Mouse (Mus musculus): ENCODE data around the gene Dlg2. TPM values are rescaled to one million over a fixed set of nuclear protein-coding genes. Genes with fewer than 3 reads are reported as not detected.

Dlg2 gene
- polyA plus RNA-seq, 1 experiment = 1.3 TPM

- WGBS = 65% methylated on average over 6 of the region's 6 CpGs
These were observed 1712.7 kb downstream of the Dlg2 start for GRCm38 (mm10) chr7:92189149-92189548.

DNA sequence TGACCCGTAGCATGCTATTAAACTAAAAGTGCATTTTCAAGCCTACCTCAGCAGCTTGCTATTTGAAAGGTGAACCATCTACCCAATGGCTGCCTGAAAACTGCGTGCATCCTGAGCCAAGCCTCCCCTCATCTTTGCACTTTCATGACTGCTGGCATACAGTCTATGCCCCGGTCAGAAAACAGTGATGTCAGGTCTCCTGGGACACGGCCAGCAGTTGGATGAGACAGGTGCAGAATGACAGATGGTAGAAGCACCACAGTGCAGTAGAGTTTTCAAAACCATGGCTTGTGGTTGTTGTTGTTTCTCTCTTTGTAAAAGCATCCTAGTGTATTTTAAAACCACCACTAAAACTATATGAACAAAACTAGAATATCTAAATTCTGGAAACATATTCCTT is 1719.5 kb downstream of the Dlg2 start:
- DNase-seq = no peak
- no peak for TF ChIP-seq CTCF (IDR thresholded peaks at IDR 0.05; ENCODE audit: insufficient read depth, low read length)
- no peak for TF ChIP-seq POLR2A (IDR thresholded peaks at IDR 0.05; ENCODE audit: borderline replicate concordance, extremely low read depth, low read depth, low read length)
- no peak overlapping the region for H3K4me3 ChIP-seq (replicated peaks; ENCODE audit: extremely low read depth, low read depth, low read length)
- no peaks in the 10 kb centered on the region for H3K4me1 ChIP-seq (ENCODE audit: control insufficient read depth, insufficient read depth, low read length)
- 69% methylated on average over 4 of the region's 4 CpGs for WGBS

More at GRCm38 (mm10) chr7:92189149-92189548, 1712.7 kb downstream of the Dlg2 start:
- H3K4me1 ChIP-seq (ENCODE audit: control insufficient read depth, insufficient read depth, low read length) = no peaks in the 10 kb centered on the region
- DNase-seq = no peak
- TF ChIP-seq POLR2A (IDR thresholded peaks at IDR 0.05; ENCODE audit: borderline replicate concordance, extremely low read depth, low read depth, low read length) = no peak
- TF ChIP-seq CTCF (IDR thresholded peaks at IDR 0.05; ENCODE audit: insufficient read depth, low read length) = no peak
- no peak overlapping the region for H3K4me3 ChIP-seq (replicated peaks; ENCODE audit: extremely low read depth, low read depth, low read length)

DNA sequence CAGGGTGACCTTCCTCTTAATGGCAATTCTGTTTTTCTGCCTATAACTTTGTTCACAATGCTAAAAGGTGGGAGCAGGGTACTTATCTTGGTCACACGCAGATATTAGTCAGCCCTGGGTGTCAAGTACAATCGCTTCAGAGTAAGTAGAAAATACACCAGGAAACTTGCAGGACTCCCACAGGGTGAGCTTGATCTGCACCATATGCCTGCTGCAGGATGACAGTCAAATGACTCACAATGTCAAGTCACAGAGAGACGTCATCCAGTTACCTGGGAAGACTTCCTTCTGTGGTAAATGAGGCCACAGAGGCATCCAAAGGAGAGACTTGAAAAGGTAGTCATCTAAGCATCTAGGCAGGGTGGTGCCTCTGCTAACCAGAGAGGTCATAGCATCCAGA is 1721.1 kb downstream of the Dlg2 start:
- Histone ChIP-seq H3K4me3 (replicated peaks; ENCODE audit: extremely low read depth, low read depth, low read length) (no peak overlapping the region), H3K4me1 (ENCODE audit: control insufficient read depth, insufficient read depth, low read length) (no peaks in the 10 kb centered on the region)
- no peak for DNase-seq
- 61% methylated on average over 3 of the region's 3 CpGs for WGBS
- TF ChIP-seq POLR2A (IDR thresholded peaks at IDR 0.05; ENCODE audit: borderline replicate concordance, extremely low read depth, low read depth, low read length) (no peak), CTCF (IDR thresholded peaks at IDR 0.05; ENCODE audit: insufficient read depth, low read length) (no peak)

GRCm38 (mm10) chr7:92199131-92199530 is 1722.7 kb downstream of the Dlg2 start:
- Histone ChIP-seq H3K4me3 (replicated peaks; ENCODE audit: extremely low read depth, low read depth, low read length) (no peak overlapping the region), H3K4me1 (ENCODE audit: control insufficient read depth, insufficient read depth, low read length) (no peaks in the 10 kb centered on the region)
- no peak for DNase-seq
- whole genome bisulfite sequencing = 57% methylated on average over 1 of the region's 1 CpGs
- no peak for TF ChIP-seq CTCF (IDR thresholded peaks at IDR 0.05; ENCODE audit: insufficient read depth, low read length)
- TF ChIP-seq POLR2A (IDR thresholded peaks at IDR 0.05; ENCODE audit: borderline replicate concordance, extremely low read depth, low read depth, low read length) = no peak

DNA sequence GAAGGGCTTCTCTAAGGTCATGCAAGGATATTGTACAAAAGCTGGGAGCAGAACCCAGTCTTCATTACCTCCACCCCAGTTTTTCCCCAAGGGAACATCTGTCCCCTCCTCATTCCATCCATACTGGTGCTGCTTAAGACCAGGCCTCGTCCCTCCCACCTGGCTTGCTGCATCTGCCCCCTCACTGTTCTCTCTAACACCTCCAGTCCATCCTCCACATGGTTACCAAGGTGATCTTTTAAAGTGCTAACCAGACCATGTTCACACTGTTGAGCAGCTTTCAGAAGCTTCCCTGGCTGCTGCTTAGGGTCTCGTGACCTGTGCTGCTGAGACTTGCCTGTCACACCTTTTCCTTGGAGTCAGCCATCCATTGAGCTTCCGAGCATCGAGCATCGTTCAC is 1734.2 kb downstream of the Dlg2 start:
- WGBS = 82% methylated on average over 5 of the region's 5 CpGs
- no peak for TF ChIP-seq POLR2A (IDR thresholded peaks at IDR 0.05; ENCODE audit: borderline replicate concordance, extremely low read depth, low read depth, low read length)
- no peak for TF ChIP-seq CTCF (IDR thresholded peaks at IDR 0.05; ENCODE audit: insufficient read depth, low read length)
- Histone ChIP-seq H3K4me3 (replicated peaks; ENCODE audit: extremely low read depth, low read depth, low read length) (no peak overlapping the region), H3K4me1 (ENCODE audit: control insufficient read depth, insufficient read depth, low read length) (no peaks in the 10 kb centered on the region)
- DNase-seq = no peak

DNA sequence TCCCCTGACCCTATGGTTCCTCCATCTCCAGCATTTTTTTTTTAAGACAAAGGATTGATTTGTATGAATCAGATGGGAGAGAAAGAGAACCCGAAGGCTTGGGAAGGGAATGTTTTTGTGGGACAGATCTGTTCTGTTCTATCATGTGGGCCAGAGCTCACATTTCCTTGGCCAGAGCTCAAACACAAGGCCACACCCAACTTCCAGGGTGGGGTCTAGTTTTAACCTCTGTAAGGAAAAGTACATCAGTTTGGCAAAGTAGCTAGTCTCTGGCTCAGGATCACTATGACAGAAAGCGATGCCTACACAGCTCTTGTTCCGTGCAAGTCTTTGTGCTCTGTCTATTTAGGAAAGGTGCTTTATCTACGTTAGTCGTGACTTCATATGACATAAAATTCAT is 1737.3 kb downstream of the Dlg2 start:
- Histone ChIP-seq H3K4me1 (ENCODE audit: control insufficient read depth, insufficient read depth, low read length) (no peaks in the 10 kb centered on the region), H3K4me3 (replicated peaks; ENCODE audit: extremely low read depth, low read depth, low read length) (no peak overlapping the region)
- WGBS = 84% methylated on average over 5 of the region's 5 CpGs
- no peak for DNase-seq
- TF ChIP-seq CTCF (IDR thresholded peaks at IDR 0.05; ENCODE audit: insufficient read depth, low read length) (no peak), POLR2A (IDR thresholded peaks at IDR 0.05; ENCODE audit: borderline replicate concordance, extremely low read depth, low read depth, low read length) (no peak)

GRCm38 (mm10) chr7:92218171-92218570 is 1741.7 kb downstream of the Dlg2 start:
- H3K4me1 ChIP-seq (ENCODE audit: control insufficient read depth, insufficient read depth, low read length) = no peaks in the 10 kb centered on the region
- TF ChIP-seq POLR2A (IDR thresholded peaks at IDR 0.05; ENCODE audit: borderline replicate concordance, extremely low read depth, low read depth, low read length) = no peak
- no peak for TF ChIP-seq CTCF (IDR thresholded peaks at IDR 0.05; ENCODE audit: insufficient read depth, low read length)
- H3K4me3 ChIP-seq (replicated peaks; ENCODE audit: extremely low read depth, low read depth, low read length) = no peak overlapping the region
- no peak for DNase-seq

DNA sequence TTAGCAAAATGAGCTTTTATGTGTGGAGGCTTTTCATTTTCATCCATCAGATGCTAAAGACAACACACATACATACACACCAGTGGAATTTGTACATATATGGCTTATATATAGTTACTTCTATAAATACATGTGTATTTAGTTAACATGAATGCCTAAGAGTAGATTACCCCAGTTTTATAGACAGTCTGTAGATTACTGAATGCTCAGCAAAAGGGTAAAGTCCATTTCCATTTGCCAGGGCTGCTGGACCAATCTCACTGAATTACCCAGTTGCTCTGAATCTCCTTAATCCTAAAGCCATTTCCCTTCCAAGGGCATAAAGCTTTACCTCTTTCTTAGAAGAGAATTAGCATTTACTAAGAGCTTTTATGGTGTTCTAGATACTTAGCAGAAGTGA is 1744.1 kb downstream of the Dlg2 start:
- no peak overlapping the region for H3K4me3 ChIP-seq (replicated peaks; ENCODE audit: extremely low read depth, low read depth, low read length)
- DNase-seq = no peak
- TF ChIP-seq POLR2A (IDR thresholded peaks at IDR 0.05; ENCODE audit: borderline replicate concordance, extremely low read depth, low read depth, low read length) (no peak), CTCF (IDR thresholded peaks at IDR 0.05; ENCODE audit: insufficient read depth, low read length) (no peak)
- H3K4me1 ChIP-seq (ENCODE audit: control insufficient read depth, insufficient read depth, low read length) = no peaks in the 10 kb centered on the region

DNA sequence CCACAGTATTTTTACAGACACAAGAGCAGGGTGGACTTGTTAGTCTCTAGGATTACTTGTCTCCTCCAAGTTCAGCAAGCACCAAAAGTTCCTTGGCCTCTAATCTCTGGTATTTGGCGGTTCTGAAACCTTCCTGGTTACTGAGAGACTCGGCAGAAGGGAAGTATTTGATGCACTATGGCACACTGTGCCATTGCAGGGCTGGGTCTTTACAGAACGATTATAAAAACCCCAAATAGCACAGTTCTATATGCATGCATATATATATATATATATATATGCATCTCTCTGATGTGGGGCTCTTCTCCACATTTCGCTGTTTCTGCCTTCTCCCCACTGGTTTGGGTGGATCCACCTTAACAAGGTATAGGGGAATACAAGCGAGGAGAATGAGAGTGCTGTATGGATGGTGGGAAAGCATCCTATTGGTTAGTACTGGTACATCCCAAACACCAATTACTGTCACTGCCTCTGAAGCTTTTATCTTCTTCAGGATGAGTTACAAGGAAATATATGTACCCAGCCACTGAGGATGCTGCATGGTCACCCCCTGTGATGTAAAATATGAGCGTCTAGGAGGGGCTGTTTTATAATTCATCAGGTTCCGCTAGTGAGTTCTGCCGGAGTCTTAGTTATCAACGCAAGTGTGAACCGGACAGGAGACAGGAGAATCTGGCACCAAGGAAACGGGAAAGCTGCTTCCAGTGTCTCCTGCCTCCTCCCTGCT is 1758.2 kb downstream of the Dlg2 start:
- no peak for DNase-seq
- Histone ChIP-seq H3K4me3 (replicated peaks; ENCODE audit: extremely low read depth, low read depth, low read length) (no peak overlapping the region), H3K4me1 (ENCODE audit: control insufficient read depth, insufficient read depth, low read length) (no peaks in the 10 kb centered on the region)
- 69% methylated on average over 11 of the region's 11 CpGs for WGBS
- TF ChIP-seq POLR2A (IDR thresholded peaks at IDR 0.05; ENCODE audit: borderline replicate concordance, extremely low read depth, low read depth, low read length) = no peak

DNA sequence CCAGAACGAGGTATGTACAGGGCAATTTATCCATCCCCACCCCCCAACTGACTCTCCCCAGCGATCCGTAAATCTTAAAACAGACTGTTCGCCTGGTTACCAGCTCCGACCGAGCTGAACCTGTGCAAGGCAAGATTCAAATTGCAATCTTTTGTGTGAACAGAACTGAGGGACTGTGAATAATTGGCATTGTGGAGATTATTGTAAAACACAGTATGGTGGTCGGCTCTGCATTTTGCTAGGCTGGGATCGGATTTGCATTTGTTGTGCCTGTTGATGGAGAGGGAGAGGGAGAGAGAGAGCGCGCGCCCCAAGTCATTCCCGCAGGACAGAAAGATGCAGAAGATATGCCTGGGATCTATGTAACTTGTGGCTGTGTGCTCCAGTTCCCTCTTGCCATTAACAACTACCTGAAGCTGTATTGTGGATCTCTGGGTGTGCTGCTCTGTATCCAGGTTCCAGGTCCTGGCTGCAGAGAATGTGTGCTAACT is 1759.1 kb downstream of the Dlg2 start:
- DNase-seq = no peak
- no peak overlapping the region for H3K4me3 ChIP-seq (replicated peaks; ENCODE audit: extremely low read depth, low read depth, low read length)
- TF ChIP-seq POLR2A (IDR thresholded peaks at IDR 0.05; ENCODE audit: borderline replicate concordance, extremely low read depth, low read depth, low read length) (no peak), CTCF (IDR thresholded peaks at IDR 0.05; ENCODE audit: insufficient read depth, low read length) (no peak)
- whole genome bisulfite sequencing = 64% methylated on average over 12 of the region's 12 CpGs
- H3K4me1 ChIP-seq (ENCODE audit: control insufficient read depth, insufficient read depth, low read length) = no peaks in the 10 kb centered on the region
